Mouse (Mus musculus) ES-Bruce4 (cell line): ENCODE measurements around the gene Ptov1. TPM values are rescaled to one million over a fixed set of nuclear protein-coding genes. Genes with fewer than 3 reads are reported as not detected.

Experiments used
- H3K27ac ChIP-seq: 2 replicates; pipeline ENCODE4 v1.5.1; 2012; ENCODE audit warnings: low read length, inconsistent platforms; ENCODE audit not compliant: insufficient read depth
- H3K27me3 ChIP-seq: 2 replicates; pipeline ENCODE4 v1.6.1; 2012; ENCODE audit warnings: mild to moderate bottlenecking, low read length, inconsistent platforms; ENCODE audit not compliant: control insufficient read depth, poor library complexity, insufficient read depth, severe bottlenecking
- H3K36me3 ChIP-seq: 2 replicates; pipeline ENCODE4 v1.6.1; 2012; ENCODE audit warnings: inconsistent platforms, mild to moderate bottlenecking, low read length, moderate library complexity; ENCODE audit not compliant: control insufficient read depth, poor library complexity, insufficient read depth, severe bottlenecking
- H3K4me1 ChIP-seq: one replicate; pipeline ENCODE4 v1.8.1; 2011; ENCODE audit warnings: low read length; ENCODE audit not compliant: control insufficient read depth, insufficient read depth
- H3K4me3 ChIP-seq: 2 replicates; pipeline ENCODE4 v1.5.1; 2011; ENCODE audit warnings: low read depth, mild to moderate bottlenecking, low read length
- H3K9ac ChIP-seq: 2 replicates; pipeline ENCODE4 v1.6.1; 2012; ENCODE audit warnings: low read depth, mild to moderate bottlenecking, inconsistent platforms; ENCODE audit not compliant: poor library complexity, severe bottlenecking
- H3K9me3 ChIP-seq: replicated peaks from 2 replicates; pipeline ENCODE4 v1.6.1; 2012; ENCODE audit warnings: mild to moderate bottlenecking, low read length, inconsistent platforms; ENCODE audit not compliant: control insufficient read depth, poor library complexity, insufficient read depth, severe bottlenecking
- CTCF ChIP-seq: IDR thresholded peaks from one replicate; pipeline ENCODE4 v1.8.1; 2011; ENCODE audit warnings: low read depth, low read length
- EP300 ChIP-seq: IDR thresholded peaks from 2 replicates; pipeline ENCODE4 v1.6.1; 2011; ENCODE audit warnings: low read depth, low read length; ENCODE audit not compliant: insufficient read depth
- POLR2A ChIP-seq: IDR thresholded peaks from one replicate; pipeline ENCODE4 v1.8.1; 2011; ENCODE audit warnings: low read length; ENCODE audit not compliant: insufficient read depth
- polyA plus RNA-seq: library from polyadenylated mRNA; stranded (reverse); fragments of >200 nt; gene quantifications from 2 replicates; pipeline ENCODE4 v1.2.4, GENCODE M21; 2011; ENCODE audit warnings: low read depth; ENCODE audit not compliant: missing spikeins, insufficient read depth, insufficient read length

The Ptov1 gene
- polyA plus RNA-seq, 1 experiment = 153 TPM

GRCm38 (mm10) chr7:44821666-44822448 is 47.7 kb downstream of the Ptov1 start:
- H3K27ac ChIP-seq = 0 out of 2 replicates have a peak overlapping the region, but pooled peaks have one; percentile 16
- H3K4me3 ChIP-seq = no peak overlapping the region
- no peak for TF ChIP-seq POLR2A
- no peak for TF ChIP-seq EP300
- TF ChIP-seq CTCF = peak; percentile 30
- H3K9ac ChIP-seq = peak overlapping the region; percentile 43; the same call in 1 of the 2 replicates
- no peaks in the 10 kb centered on the region for H3K27me3 ChIP-seq
- peaks cover 4% of the 10 kb centered on the region for H3K4me1 ChIP-seq
- peaks cover 38% of the 10 kb centered on the region for H3K36me3 ChIP-seq
- H3K9me3 ChIP-seq = no peaks in the 10 kb centered on the region

GRCm38 (mm10) chr7:44820525-44820924 is 49.1 kb downstream of the Ptov1 start:
- TF ChIP-seq EP300 = no peak
- TF ChIP-seq CTCF = no peak
- H3K4me3 ChIP-seq = no peak overlapping the region
- no peaks in the 10 kb centered on the region for H3K27me3 ChIP-seq
- H3K9ac ChIP-seq = peak overlapping the region; percentile 99; the same call in 1 of the 2 replicates
- H3K36me3 ChIP-seq = peaks cover 34% of the 10 kb centered on the region
- peaks cover 4% of the 10 kb centered on the region for H3K4me1 ChIP-seq
- H3K27ac ChIP-seq = 0 out of 2 replicates have a peak overlapping the region, but pooled peaks have one; percentile 21
- no peaks in the 10 kb centered on the region for H3K9me3 ChIP-seq

- Histone ChIP-seq H3K4me1 (peaks cover 4% of the 10 kb centered on the region), H3K27me3 (no peaks in the 10 kb centered on the region), H3K4me3 (peak overlapping the region; percentile 98), H3K9ac (peak overlapping the region; percentile 99), H3K36me3 (peaks cover 34% of the 10 kb centered on the region), H3K9me3 (no peaks in the 10 kb centered on the region), H3K27ac (peak overlapping the region; percentile 84)
- TF ChIP-seq POLR2A (no peak), CTCF (no peak), EP300 (no peak)
These were observed 49.7 kb downstream of the Ptov1 start for GRCm38 (mm10) chr7:44819863-44820262.

- TF ChIP-seq EP300 (no peak), CTCF (no peak), POLR2A (no peak)
- H3K9ac ChIP-seq = peak overlapping the region; percentile 99
- peaks cover 4% of the 10 kb centered on the region for H3K4me1 ChIP-seq
- H3K36me3 ChIP-seq = peaks cover 34% of the 10 kb centered on the region
- H3K27ac ChIP-seq = peak overlapping the region; percentile 84
- H3K27me3 ChIP-seq = no peaks in the 10 kb centered on the region
- no peaks in the 10 kb centered on the region for H3K9me3 ChIP-seq
- peak overlapping the region; percentile 98 for H3K4me3 ChIP-seq
These were observed 50.2 kb downstream of the Ptov1 start for GRCm38 (mm10) chr7:44819391-44819790.

GRCm38 (mm10) chr7:44818751-44819235 is 50.8 kb downstream of the Ptov1 start:
- Histone ChIP-seq H3K27me3 (no peaks in the 10 kb centered on the region), H3K9ac (peak overlapping the region; percentile 99), H3K36me3 (peaks cover 33% of the 10 kb centered on the region), H3K27ac (peak overlapping the region; percentile 84), H3K9me3 (no peaks in the 10 kb centered on the region), H3K4me3 (peak overlapping the region; percentile 98), H3K4me1 (peaks cover 4% of the 10 kb centered on the region)
- TF ChIP-seq POLR2A (no peak), EP300 (peak; percentile 65; the same call in 1 of the 2 replicates)

- Histone ChIP-seq H3K9ac (peak overlapping the region; percentile 99), H3K4me1 (peaks cover 4% of the 10 kb centered on the region), H3K27me3 (no peaks in the 10 kb centered on the region), H3K4me3 (peak overlapping the region; percentile 98), H3K9me3 (no peaks in the 10 kb centered on the region), H3K27ac (peak overlapping the region; percentile 84), H3K36me3 (peaks cover 30% of the 10 kb centered on the region)
- TF ChIP-seq EP300 (no peak), CTCF (peak; percentile 17)
These were observed 51.4 kb downstream of the Ptov1 start for GRCm38 (mm10) chr7:44818164-44818563.
